Mouse (Mus musculus): Measurements from ENCODE around the gene Ehd3.

DNA sequence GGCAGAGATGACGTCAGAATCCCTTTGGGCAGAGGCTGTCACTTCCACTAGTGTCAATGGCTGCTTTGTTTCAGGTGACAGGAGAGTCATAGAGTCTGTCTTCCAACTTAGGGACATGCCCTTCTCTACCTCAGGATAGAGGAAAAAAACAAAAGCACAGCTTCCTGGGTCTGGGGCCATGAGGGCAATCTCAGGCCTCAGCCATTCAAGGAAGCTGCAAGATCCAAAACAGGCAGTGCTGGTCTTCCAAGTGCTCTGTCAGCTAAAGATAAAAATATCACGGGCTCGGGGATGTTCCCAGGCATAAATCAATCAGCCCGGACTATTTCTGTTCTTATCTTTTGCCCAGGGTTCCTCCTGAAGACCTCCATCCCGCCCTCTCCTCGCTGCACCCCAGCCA lies 77.4 kb downstream of the Ehd3 start:
- no peak for TF ChIP-seq POLR2A (IDR thresholded peaks at IDR 0.05; ENCODE audit: insufficient read depth, low read depth, low read length)
- TF ChIP-seq CTCF (IDR thresholded peaks at IDR 0.05; ENCODE audit: insufficient read depth, low read depth, low read length) = no peak

Measured in olfactory bulb, adult 2 months (tissue).